Mouse (Mus musculus) layer of hippocampus, postnatal 14 days (tissue): ENCODE measurements around the gene Lamtor5. TPM values are rescaled to one million over a fixed set of nuclear protein-coding genes. Genes with fewer than 3 reads are reported as not detected.

Source experiments
- total RNA-seq, 2 experiments: library from RNA; stranded (reverse); gene quantifications; 2 replicates each; pipeline ENCODE4 v1.2.3; 2021

Gene Lamtor5
- total RNA-seq, 2 experiments from 2014 or later, result 61.1 to 62.6 TPM

Other genes starting within 250 kb of the Lamtor5 start
- 10 to 100 TPM; 13.8 to 17.1 TPM for gene Kcna3, start 242.7 kb upstream of the Lamtor5 start, total RNA-seq
- gene Kcna2, start 177.7 kb upstream of the Lamtor5 start, total RNA-seq, result 10 to 100 TPM; 76.1 to 82.3 TPM
- gene Kcna10, start 95.8 kb upstream of the Lamtor5 start, total RNA-seq, result not detected
- not detected for gene Cym, start 57.1 kb upstream of the Lamtor5 start, total RNA-seq
- not detected for gene A630076J17Rik, start 48.2 kb upstream of the Lamtor5 start, total RNA-seq
- not detected for gene Prok1, start 39.2 kb upstream of the Lamtor5 start, total RNA-seq
- 1 to 10 TPM; 2.6 to 3.5 TPM for gene Slc16a4, start 12.4 kb downstream of the Lamtor5 start, total RNA-seq
- gene Rbm15, start 54.8 kb downstream of the Lamtor5 start, total RNA-seq, result 10 to 100 TPM; 23.8 to 24.9 TPM
- 10 to 100 TPM; 33.1 to 35.8 TPM for gene Kcnc4, start 180.7 kb downstream of the Lamtor5 start, total RNA-seq
- gene Slc6a17, start 239.2 kb downstream of the Lamtor5 start, total RNA-seq, result 100 to 1,000 TPM; 281 to 304 TPM